Mouse (Mus musculus) MEL (cell line): ENCODE measurements around the gene Vsig10. TPM values are rescaled to one million over a fixed set of nuclear protein-coding genes. Genes with fewer than 3 reads are reported as not detected.

Source experiments
- DNase-seq: peaks from one replicate; pipeline ENCODE4 v3.0.0; 2011; ENCODE audit warnings: low read depth, low spot score
- H3K27ac ChIP-seq: 2 replicates; pipeline ENCODE4 v1.5.1; 2012; ENCODE audit warnings: low read depth, mild to moderate bottlenecking, control low read depth, low read length, moderate library complexity; ENCODE audit not compliant: control insufficient read depth
- H3K27me3 ChIP-seq, 2 experiments: fragments of 150-350 bp in 1 of 2; sonication (generic) in 1 of 2; 2 replicates each; pipeline ENCODE4 v1.6.1; 2012; ENCODE audit warnings: low read length in 2 of 2, mild to moderate bottlenecking in 2 of 2, improper control_type of control experiment in 1 of 2, moderate library complexity in 1 of 2; ENCODE audit not compliant: insufficient read depth in 2 of 2, control insufficient read depth in 1 of 2
- H3K36me3 ChIP-seq, 2 experiments: 2 replicates each; pipeline ENCODE4 v1.6.1; 2012 to 2014; ENCODE audit warnings: low read length in 2 of 2, improper control_type of control experiment in 1 of 2, inconsistent platforms in 1 of 2, mild to moderate bottlenecking in 1 of 2; ENCODE audit not compliant: insufficient read depth in 2 of 2, control insufficient read depth in 1 of 2
- H3K4me1 ChIP-seq, 2 experiments: fragments of 150-350 bp in 1 of 2; sonication (generic) in 1 of 2; 2 replicates each; pipeline ENCODE4 v1.6.1; 2012; ENCODE audit warnings: low read length in 2 of 2, improper control_type of control experiment in 1 of 2, mild to moderate bottlenecking in 1 of 2; ENCODE audit not compliant: insufficient read depth in 2 of 2, control insufficient read depth in 1 of 2
- H3K4me3 ChIP-seq, 2 experiments: fragments of 150-350 bp in 1 of 2; sonication (generic) in 1 of 2; 2 replicates each; pipeline ENCODE4 v1.5.1; 2012; ENCODE audit warnings: low read depth in 2 of 2, low read length in 2 of 2, mild to moderate bottlenecking in 2 of 2, moderate library complexity in 2 of 2, control low read depth in 1 of 2, improper control_type of control experiment in 1 of 2; ENCODE audit not compliant: control insufficient read depth in 1 of 2, insufficient read depth in 1 of 2
- H3K79me2 ChIP-seq: 2 replicates; pipeline ENCODE4 v1.6.1; 2012; ENCODE audit warnings: mild to moderate bottlenecking, low read length, moderate library complexity; ENCODE audit not compliant: control insufficient read depth, poor library complexity, insufficient read depth
- H3K9ac ChIP-seq: 2 replicates; pipeline ENCODE4 v1.6.1; 2012; ENCODE audit warnings: low read depth, mild to moderate bottlenecking, control low read depth, low read length, moderate library complexity; ENCODE audit not compliant: control insufficient read depth, poor library complexity, severe bottlenecking
- H3K9me3 ChIP-seq: fragments of 150-350 bp; sonication (generic); replicated peaks from 2 replicates; pipeline ENCODE4 v1.6.1; 2012; ENCODE audit warnings: mild to moderate bottlenecking, low read length, improper control_type of control experiment, moderate library complexity; ENCODE audit not compliant: insufficient read depth
- CHD2 ChIP-seq: IDR thresholded peaks from 2 replicates; pipeline ENCODE4 v1.6.1; 2011; ENCODE audit warnings: low read length, improper control_type of control experiment
- CTCF ChIP-seq, 3 experiments: IDR thresholded peaks in 2 of 3; conservative IDR thresholded peaks in 1 of 3; 2 replicates each; pipeline ENCODE4 v1.5.1; 2011 to 2012; ENCODE audit warnings: low read length in 3 of 3, low read depth in 2 of 3, mild to moderate bottlenecking in 2 of 3, improper control_type of control experiment in 1 of 3, inconsistent platforms in 1 of 3, mixed read lengths in 1 of 3, moderate library complexity in 1 of 3; ENCODE audit not compliant: control insufficient read depth in 1 of 3, insufficient read depth in 1 of 3, poor library complexity in 1 of 3, severe bottlenecking in 1 of 3
- EP300 ChIP-seq, 2 experiments: IDR thresholded peaks; 2 replicates each; pipeline ENCODE4 v1.6.1; 2011; ENCODE audit warnings: improper control_type of control experiment in 2 of 2, low read length in 2 of 2, low read depth in 1 of 2, mild to moderate bottlenecking in 1 of 2
- ETS1 ChIP-seq: IDR thresholded peaks from 2 replicates; pipeline ENCODE4 v1.6.1; 2012; ENCODE audit warnings: low read depth, mild to moderate bottlenecking, inconsistent platforms, low read length, improper control_type of control experiment, moderate library complexity
- GATA1 ChIP-seq: IDR thresholded peaks from 2 replicates; pipeline ENCODE4 v1.6.1; 2011; ENCODE audit warnings: low read depth, low read length, improper control_type of control experiment
- MEF2A ChIP-seq: IDR thresholded peaks from 2 replicates; pipeline ENCODE4 v1.6.1; 2014; ENCODE audit warnings: low read depth, mild to moderate bottlenecking, inconsistent platforms, low read length, improper control_type of control experiment; ENCODE audit not compliant: poor library complexity, insufficient replicate concordance, severe bottlenecking; ENCODE audit errors: extremely low read depth
- MYC ChIP-seq: IDR thresholded peaks from 2 replicates; pipeline ENCODE4 v1.6.1; 2011; ENCODE audit warnings: low read depth, mild to moderate bottlenecking, low read length, improper control_type of control experiment, moderate library complexity
- NELFE ChIP-seq: IDR thresholded peaks from 2 replicates; pipeline ENCODE4 v1.6.1; 2011; ENCODE audit warnings: low read depth, low read length, improper control_type of control experiment
- NRF1 ChIP-seq: IDR thresholded peaks from 2 replicates; pipeline ENCODE4 v1.6.1; 2014; ENCODE audit warnings: low read depth, mild to moderate bottlenecking, inconsistent platforms, low read length, improper control_type of control experiment, moderate library complexity; ENCODE audit not compliant: poor library complexity, insufficient read depth, severe bottlenecking
- POLR2AphosphoS5 ChIP-seq: IDR thresholded peaks from 2 replicates; pipeline ENCODE4 v1.6.1; 2012; ENCODE audit warnings: low read depth, borderline replicate concordance, mild to moderate bottlenecking, inconsistent platforms, low read length, moderate library complexity, mixed read lengths
- RCOR1 ChIP-seq: IDR thresholded peaks from 2 replicates; pipeline ENCODE4 v1.6.1; 2012; ENCODE audit warnings: low read depth, mild to moderate bottlenecking, inconsistent platforms, low read length, improper control_type of control experiment
- SMC3 ChIP-seq: IDR thresholded peaks from 2 replicates; pipeline ENCODE4 v1.6.1; 2011; ENCODE audit warnings: low read depth, low read length, improper control_type of control experiment
- TAL1 ChIP-seq: IDR thresholded peaks from 2 replicates; pipeline ENCODE4 v1.6.1; 2012; ENCODE audit warnings: mild to moderate bottlenecking, inconsistent platforms, low read length, moderate library complexity, mixed read lengths
- TBP ChIP-seq: IDR thresholded peaks from 2 replicates; pipeline ENCODE4 v1.8.0; 2011; ENCODE audit warnings: low read depth, low read length, improper control_type of control experiment
- TCF12 ChIP-seq: IDR thresholded peaks from 2 replicates; pipeline ENCODE4 v1.6.1; 2014; ENCODE audit warnings: low read depth, mild to moderate bottlenecking, inconsistent platforms, low read length, improper control_type of control experiment, moderate library complexity
- ZMIZ1 ChIP-seq: IDR thresholded peaks from 2 replicates; pipeline ENCODE4 v1.6.1; 2012; ENCODE audit warnings: low read depth, mild to moderate bottlenecking, inconsistent platforms, low read length, improper control_type of control experiment, moderate library complexity
- polyA plus RNA-seq, 2 experiments: library from polyadenylated mRNA; stranded (reverse) in 1 of 2; unstranded in 1 of 2; fragments of >175 nt in 1 of 2; fragments of >200 nt in 1 of 2; gene quantifications; 2 replicates each; pipeline versions ENCODE4 v1.2.1 to v1.2.4; 2012; ENCODE audit warnings: low replicate concordance in 2 of 2, low read depth in 1 of 2; ENCODE audit not compliant: insufficient read length in 2 of 2, insufficient read depth in 1 of 2, missing spikeins in 1 of 2
- total RNA-seq: library from RNA; depleted of rRNA; stranded (reverse); fragments of 300-350 nt; gene quantifications from 2 replicates; pipeline ENCODE4 v1.2.3, GENCODE M21; 2012

Gene Vsig10
- total and polyA plus RNA-seq, 3 experiments = 5.3 to 8.9 TPM; not detected in 1

DNA sequence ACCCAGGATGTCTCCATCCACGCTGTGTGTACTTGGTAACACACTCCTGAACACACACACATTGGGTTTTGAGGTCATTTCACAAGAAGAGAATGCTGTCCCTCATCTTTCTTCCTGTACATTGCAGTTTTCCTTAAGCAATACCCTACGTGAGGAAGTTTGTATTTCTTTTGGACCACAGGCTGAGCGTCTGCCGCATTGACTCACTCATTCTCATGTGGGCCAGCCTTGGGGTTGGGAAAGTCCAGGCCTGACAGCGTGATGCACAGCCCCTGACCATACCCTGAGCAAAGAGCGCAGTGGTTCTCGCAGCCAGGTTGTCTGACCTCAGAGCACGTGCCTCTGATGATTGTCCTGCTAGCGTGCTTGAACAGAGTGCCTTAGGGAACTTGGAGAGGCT, 54.5 kb downstream of the Vsig10 start:
- TF ChIP-seq TAL1 (no peak), CTCF (IDR thresholded peaks at IDR 0.05 in 2 of 3, conservative IDR thresholded peaks at IDR 0.05 in 1 of 3; ENCODE audit: control insufficient read depth in 1 of 3, insufficient read depth in 1 of 3, low read depth in 2 of 3, low read length in 3 of 3, poor library complexity in 1 of 3, severe bottlenecking in 1 of 3) (no peak), ETS1 (no peak), EP300 (IDR thresholded peaks at IDR 0.05; ENCODE audit: low read depth in 1 of 2, low read length in 2 of 2) (no peak), MYC (no peak), TCF12 (no peak), SMC3 (no peak), ZMIZ1 (no peak), RCOR1 (no peak), MEF2A (no peak), CHD2 (no peak), NRF1 (no peak), NELFE (no peak), GATA1 (no peak)
- no peaks in the 10 kb centered on the region for H3K27me3 ChIP-seq
- no peak overlapping the region for H3K4me3 ChIP-seq
- H3K27ac ChIP-seq = no peak overlapping the region
- no peaks in the 10 kb centered on the region for H3K4me1 ChIP-seq
- no peak for DNase-seq
- peaks cover 1% of the 10 kb centered on the region; the same call in 1 of the 2 replicates for H3K79me2 ChIP-seq
- peaks cover 0 to 1% of the 10 kb centered on the region in 2 experiments; a peak in 1 of 4 replicates for H3K36me3 ChIP-seq
- H3K9me3 ChIP-seq = no peaks in the 10 kb centered on the region
- no peak overlapping the region for H3K9ac ChIP-seq

- DNase-seq = no peak
- no peak for TF ChIP-seq TBP
- TF ChIP-seq POLR2AphosphoS5 = peak; percentile 79; the same call in 1 of the 2 replicates
- no peaks in the 10 kb centered on the region; a peak in 1 of 4 replicates for H3K36me3 ChIP-seq
- H3K27ac ChIP-seq = no peak overlapping the region
- H3K4me3 ChIP-seq = no peak overlapping the region
- H3K27me3 ChIP-seq = no peaks in the 10 kb centered on the region
- peaks cover 1% of the 10 kb centered on the region; the same call in 1 of the 2 replicates for H3K79me2 ChIP-seq
- no peaks in the 10 kb centered on the region for H3K4me1 ChIP-seq
- no peaks in the 10 kb centered on the region for H3K9me3 ChIP-seq
- no peak overlapping the region for H3K9ac ChIP-seq
Observed at GRCm38 (mm10) chr5:117374372-117375049, 55.6 kb downstream of the Vsig10 start.
